Mouse (Mus musculus) regulatory T cell (primary cell): ENCODE data around the gene Vipr2.

Experiments used
- in situ Hi-C: fragments of 300-600 bp; cut with MboI, MseI; formaldehyde crosslinking; loops from one replicate; pipeline ENCODE4 v1.15.1; 2025; ENCODE audit warnings: high pct_unique_total_duplicates

The Vipr2 gene

GRCm38 (mm10) chr12:116152866-116153428 lies 75.4 kb downstream of the Vipr2 start:
- in situ Hi-C loops, result no loop called here

- in situ Hi-C loops, result no loop called here
Observed at GRCm38 (mm10) chr12:116156792-116157532, 79.4 kb downstream of the Vipr2 start.

- in situ Hi-C loops, result no loop called here
Observed at GRCm38 (mm10) chr12:116159223-116159622, 81.7 kb downstream of the Vipr2 start.

GRCm38 (mm10) chr12:116159695-116160094 lies 82.2 kb downstream of the Vipr2 start:
- in situ Hi-C loops, result no loop called here

GRCm38 (mm10) chr12:116165368-116165767 lies 87.8 kb downstream of the Vipr2 start:
- in situ Hi-C loops, result no loop called here

GRCm38 (mm10) chr12:116169666-116170065 lies 92.1 kb downstream of the Vipr2 start:
- in situ Hi-C loops, result no loop called here

GRCm38 (mm10) chr12:116176930-116177329 lies 99.4 kb downstream of the Vipr2 start:
- in situ Hi-C loops, result loop anchor here (25.0 kb wide), 1 partner anchor 1110 kb away; no protein-coding TSS in a partner anchor

GRCm38 (mm10) chr12:116181436-116182050 lies 104.0 kb downstream of the Vipr2 start:
- in situ Hi-C loops, result loop anchor here (25.0 kb wide), 1 partner anchor 1106 kb away; no protein-coding TSS in a partner anchor

GRCm38 (mm10) chr12:116182376-116182775 lies 104.8 kb downstream of the Vipr2 start:
- in situ Hi-C loops, result loop anchor here (25.0 kb wide), 1 partner anchor 1105 kb away; no protein-coding TSS in a partner anchor

- in situ Hi-C loops, result loop anchor here (25.0 kb wide), 1 partner anchor 1104 kb away; no protein-coding TSS in a partner anchor
Observed at GRCm38 (mm10) chr12:116183212-116183935, 105.8 kb downstream of the Vipr2 start.

GRCm38 (mm10) chr12:116193952-116194351 lies 116.4 kb downstream of the Vipr2 start:
- in situ Hi-C loops, result loop anchor here (25.0 kb wide), 1 partner anchor 1093 kb away; no protein-coding TSS in a partner anchor

GRCm38 (mm10) chr12:116194641-116195040 lies 117.1 kb downstream of the Vipr2 start:
- in situ Hi-C loops, result loop anchor here (25.0 kb wide), 1 partner anchor 1093 kb away; no protein-coding TSS in a partner anchor
